Mouse (Mus musculus) small intestine, adult 2 months (tissue): Measurements from ENCODE around the gene Fbxl7. TPM values are rescaled to one million over a fixed set of nuclear protein-coding genes. Genes with fewer than 3 reads are reported as not detected.
A peak's percentile ranks its signal among the peaks of the same experiment; 100 is the strongest.

ENCODE experiments used
- H3K27ac ChIP-seq: fragments of 200-500 bp; 2 replicates; pipeline ENCODE4 v1.5.1; 2012; ENCODE audit warnings: low read depth, low read length, control low read depth, inconsistent platforms; ENCODE audit not compliant: insufficient read depth
- H3K27me3 ChIP-seq: fragments of 200-500 bp; 2 replicates; pipeline ENCODE4 v1.6.1; 2012; ENCODE audit warnings: mild to moderate bottlenecking, moderate library complexity, low read length, inconsistent platforms; ENCODE audit not compliant: control insufficient read depth, insufficient read depth
- H3K36me3 ChIP-seq: fragments of 200-500 bp; 2 replicates; pipeline ENCODE4 v1.6.1; 2012; ENCODE audit warnings: mild to moderate bottlenecking, low read length, control low read depth, inconsistent platforms; ENCODE audit not compliant: control insufficient read depth, insufficient read depth
- H3K4me1 ChIP-seq: fragments of 200-500 bp; 2 replicates; pipeline ENCODE4 v1.6.1; 2012; ENCODE audit warnings: low read length, inconsistent platforms, mixed read lengths; ENCODE audit not compliant: control insufficient read depth, insufficient read depth, insufficient read length
- H3K4me3 ChIP-seq: fragments of 200-500 bp; 2 replicates; pipeline ENCODE4 v1.5.1; 2012; ENCODE audit warnings: low read depth, mild to moderate bottlenecking, control low read depth, inconsistent platforms, low read length, moderate library complexity
- CTCF ChIP-seq: fragments of 200-500 bp; IDR thresholded peaks from 2 replicates; pipeline ENCODE4 v1.5.1; 2012; ENCODE audit warnings: low read depth, mild to moderate bottlenecking, control low read depth, inconsistent platforms, low read length, moderate library complexity, mixed read lengths; ENCODE audit not compliant: insufficient replicate concordance, insufficient read length; ENCODE audit errors: extremely low read depth
- POLR2A ChIP-seq: fragments of 200-500 bp; IDR thresholded peaks from 2 replicates; pipeline ENCODE4 v1.6.1; 2012; ENCODE audit warnings: low read depth, mild to moderate bottlenecking, control low read depth, inconsistent platforms, low read length, moderate library complexity
- WGBS: fragments of 180-500 bp; shearing (Covaris S2); methylation state at CpG from one replicate; pipeline ENCODE4 v1.1.7; 2018; 5-methylcytosine and 5-hydroxymethylcytosine counted together
- polyA plus RNA-seq: library from polyadenylated mRNA; depleted of rRNA; stranded (reverse); fragments of >200 nt; gene quantifications from 2 replicates; pipeline ENCODE4 v1.2.3, GENCODE M21; 2012

The Fbxl7 gene
- polyA plus RNA-seq, 1 experiment, result 1.2 TPM

DNA sequence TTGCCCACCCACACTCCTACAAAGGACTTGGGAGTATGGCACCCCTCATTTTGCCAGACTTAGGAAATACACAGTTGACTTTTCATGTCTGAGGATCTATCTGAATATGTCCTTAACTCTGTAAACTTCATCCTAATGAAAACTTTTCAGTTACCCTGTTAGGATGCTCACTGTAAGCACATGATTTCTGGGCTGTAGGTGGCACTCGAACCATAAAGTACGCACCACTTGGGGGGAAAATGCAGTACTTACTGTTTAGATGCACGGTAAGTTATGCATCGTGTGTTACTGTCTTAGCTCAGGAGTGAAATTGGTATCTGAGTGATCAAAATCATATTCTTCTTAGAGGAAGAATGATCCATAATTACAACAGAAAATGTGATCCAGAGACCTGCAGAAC, 252.8 kb downstream of the Fbxl7 start:
- H3K36me3 ChIP-seq, result no peaks in the 10 kb centered on the region
- H3K27me3 ChIP-seq, result no peaks in the 10 kb centered on the region
- H3K4me1 ChIP-seq, result no peaks in the 10 kb centered on the region
- no peak overlapping the region for H3K4me3 ChIP-seq
- 83% methylated on average over 4 of the region's 4 CpGs for WGBS
- no peak for TF ChIP-seq POLR2A
- no peak for TF ChIP-seq CTCF
- H3K27ac ChIP-seq, result no peak overlapping the region

- H3K36me3 ChIP-seq, result no peaks in the 10 kb centered on the region
- H3K27ac ChIP-seq, result no peak overlapping the region
- TF ChIP-seq CTCF (no peak), POLR2A (no peak)
- WGBS, result 55% methylated on average over 7 of the region's 7 CpGs
- H3K27me3 ChIP-seq, result no peaks in the 10 kb centered on the region
- H3K4me3 ChIP-seq, result no peak overlapping the region
- no peaks in the 10 kb centered on the region for H3K4me1 ChIP-seq
Measured at GRCm38 (mm10) chr15:26639726-26640125, 255.7 kb downstream of the Fbxl7 start.

GRCm38 (mm10) chr15:26635591-26635990, 259.8 kb downstream of the Fbxl7 start:
- 93% methylated on average over 5 of the region's 5 CpGs for WGBS
- no peak for TF ChIP-seq POLR2A
- TF ChIP-seq CTCF, result no peak
- no peaks in the 10 kb centered on the region for H3K4me1 ChIP-seq
- no peaks in the 10 kb centered on the region for H3K27me3 ChIP-seq
- no peak overlapping the region for H3K4me3 ChIP-seq
- H3K36me3 ChIP-seq, result no peaks in the 10 kb centered on the region
- H3K27ac ChIP-seq, result no peak overlapping the region

DNA sequence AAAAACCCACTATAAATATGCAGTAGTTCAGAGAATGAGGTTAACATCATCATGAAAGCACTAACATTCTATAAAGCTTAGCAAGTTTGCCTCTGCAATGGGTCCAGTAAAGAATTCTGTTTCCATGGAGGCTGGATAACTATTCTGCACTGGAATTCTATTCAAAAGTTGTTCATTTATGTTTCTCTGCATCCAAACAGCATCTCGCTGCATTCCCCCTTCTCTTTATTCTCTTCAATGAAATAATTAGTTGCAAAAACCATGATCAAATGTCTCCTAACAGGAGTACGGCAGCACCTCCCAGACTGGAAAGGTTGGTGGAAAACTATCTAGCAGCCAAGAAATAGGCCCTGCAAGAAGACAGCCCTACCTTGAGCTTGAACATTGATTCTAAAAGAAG, 267.2 kb downstream of the Fbxl7 start:
- Histone ChIP-seq H3K36me3 (no peaks in the 10 kb centered on the region), H3K4me1 (no peaks in the 10 kb centered on the region), H3K27ac (no peak overlapping the region), H3K27me3 (no peaks in the 10 kb centered on the region), H3K4me3 (no peak overlapping the region)
- WGBS, result 90% methylated on average over 2 of the region's 2 CpGs
- no peak for TF ChIP-seq POLR2A
- no peak for TF ChIP-seq CTCF

GRCm38 (mm10) chr15:26623242-26623641, 272.1 kb downstream of the Fbxl7 start:
- Histone ChIP-seq H3K27ac (no peak overlapping the region), H3K4me3 (no peak overlapping the region), H3K27me3 (no peaks in the 10 kb centered on the region), H3K36me3 (no peaks in the 10 kb centered on the region), H3K4me1 (no peaks in the 10 kb centered on the region)
- 93% methylated on average over 17 of the region's 17 CpGs for WGBS
- no peak for TF ChIP-seq CTCF
- no peak for TF ChIP-seq POLR2A

GRCm38 (mm10) chr15:26620279-26620678, 275.1 kb downstream of the Fbxl7 start:
- Histone ChIP-seq H3K4me3 (no peak overlapping the region), H3K27ac (no peak overlapping the region), H3K36me3 (no peaks in the 10 kb centered on the region), H3K4me1 (no peaks in the 10 kb centered on the region), H3K27me3 (no peaks in the 10 kb centered on the region)
- TF ChIP-seq CTCF (0 out of 2 replicates have a peak, but pooled peaks have one; percentile 30), POLR2A (no peak)
- WGBS, result 49% methylated on average over 5 of the region's 5 CpGs

GRCm38 (mm10) chr15:26619221-26619620, 276.2 kb downstream of the Fbxl7 start:
- WGBS, result 44% methylated on average over 7 of the region's 7 CpGs

More at GRCm38 (mm10) chr15:26619221-26619620, 276.2 kb downstream of the Fbxl7 start:
- no peak overlapping the region for H3K27ac ChIP-seq
- TF ChIP-seq CTCF (no peak), POLR2A (no peak)
- H3K36me3 ChIP-seq, result no peaks in the 10 kb centered on the region
- H3K4me3 ChIP-seq, result no peak overlapping the region
- H3K4me1 ChIP-seq, result no peaks in the 10 kb centered on the region
- no peaks in the 10 kb centered on the region for H3K27me3 ChIP-seq
